Mouse (Mus musculus) brain, embryonic 14.5 days (tissue): Measurements from ENCODE around the gene Mta3.

Experiments used
- CTCF ChIP-seq: fragments of 200-500 bp; IDR thresholded peaks from 2 replicates; pipeline ENCODE4 v1.5.1; 2012; ENCODE audit warnings: inconsistent platforms, mild to moderate bottlenecking, moderate library complexity, borderline replicate concordance; ENCODE audit not compliant: insufficient read depth, insufficient read length; ENCODE audit errors: extremely low read depth
- POLR2A ChIP-seq: fragments of 200-500 bp; IDR thresholded peaks from 2 replicates; pipeline ENCODE4 v1.6.1; 2012; ENCODE audit warnings: mild to moderate bottlenecking, inconsistent platforms, borderline replicate concordance; ENCODE audit not compliant: poor library complexity, insufficient read depth, insufficient read length, severe bottlenecking; ENCODE audit errors: extremely low read depth

GRCm38 (mm10) chr17:83677370-83677769 is 28.6 kb upstream of the Mta3 start:
- no peak for TF ChIP-seq CTCF
- no peak for TF ChIP-seq POLR2A
